Mouse (Mus musculus) heart, postnatal 0 days (tissue): ENCODE data around the gene Enox1. TPM values are rescaled to one million over a fixed set of nuclear protein-coding genes. Genes with fewer than 3 reads are reported as not detected.

Experiments
- ATAC-seq: fragments of 200-750 bp; cut with Nextera tagmentation; 2 replicates; pipeline ENCODE4 v1.8.0; 2017; ENCODE audit warnings: low read depth, moderate number of reproducible peaks, moderate library complexity; ENCODE audit not compliant: insufficient read depth
- DNase-seq: peaks from one replicate; pipeline ENCODE4 v3.0.0-alpha.2; 2016; ENCODE audit warnings: low spot score
- H3K27ac ChIP-seq: fragments of 300-500 bp; sonication (generic); 2 replicates; pipeline ENCODE4 v1.5.1; 2014; ENCODE audit warnings: low read depth, mild to moderate bottlenecking
- H3K27me3 ChIP-seq: fragments of 300-500 bp; sonication (generic); 2 replicates; pipeline ENCODE4 v1.6.1; 2014; ENCODE audit warnings: low read length, mixed read lengths; ENCODE audit not compliant: control insufficient read depth, insufficient read depth
- H3K36me3 ChIP-seq: fragments of 300-500 bp; sonication (generic); replicated peaks from 2 replicates; pipeline ENCODE4 v1.6.1; 2014; ENCODE audit warnings: low read length, mixed read lengths; ENCODE audit not compliant: control insufficient read depth, insufficient read depth
- H3K4me1 ChIP-seq: fragments of 300-500 bp; sonication (generic); 2 replicates; pipeline ENCODE4 v1.6.1; 2014; ENCODE audit warnings: antibody characterized with exemption; ENCODE audit not compliant: control insufficient read depth, insufficient read depth
- H3K4me2 ChIP-seq: fragments of 300-500 bp; sonication (generic); 2 replicates; pipeline ENCODE4 v1.6.1; 2014; ENCODE audit warnings: low read depth, mild to moderate bottlenecking, low read length, moderate library complexity
- H3K4me3 ChIP-seq: fragments of 300-500 bp; sonication (generic); 2 replicates; pipeline ENCODE4 v1.5.1; 2014; ENCODE audit warnings: low read depth, low read length
- H3K9ac ChIP-seq: fragments of 300-500 bp; sonication (generic); replicated peaks from 2 replicates; pipeline ENCODE4 v1.6.1; 2014; ENCODE audit warnings: low read depth, low read length, mixed read lengths
- H3K9me3 ChIP-seq: fragments of 300-500 bp; sonication (generic); replicated peaks from 2 replicates; pipeline ENCODE4 v1.6.1; 2016; ENCODE audit warnings: low read length; ENCODE audit not compliant: control insufficient read depth
- CTCF ChIP-seq: IDR thresholded peaks from 2 replicates; pipeline ENCODE4 v1.5.1; 2016; ENCODE audit warnings: antibody characterized with exemption, control low read depth, low read depth
- EP300 ChIP-seq: IDR thresholded peaks from 2 replicates; pipeline ENCODE4 v1.6.1; 2016; ENCODE audit warnings: antibody characterized with exemption, low read depth
- WGBS: fragments of 180-500 bp; shearing (Covaris S2); extraction: QIAGEN DNeasy Blood & Tissue Kit; methylation state at CpG from one replicate; pipeline ENCODE4 v1.1.7; 2014; 5-methylcytosine and 5-hydroxymethylcytosine counted together
- polyA plus RNA-seq: library from polyadenylated mRNA; unstranded; fragments of >200 nt; fragmentation: Nextera tagmentation; extraction: Ambion mirVana; gene quantifications from 2 replicates; pipeline ENCODE4 v1.2.1, GENCODE M21; 2015
- total RNA-seq: library from RNA; depleted of rRNA; stranded (reverse); fragments of >200 nt; gene quantifications from 2 replicates; pipeline ENCODE4 v1.2.3, GENCODE M21; 2014; ENCODE audit warnings: low replicate concordance

Enox1 gene
- total and polyA plus RNA-seq, 2 experiments from 2014 or later: 0.83 to 2.6 TPM

DNA sequence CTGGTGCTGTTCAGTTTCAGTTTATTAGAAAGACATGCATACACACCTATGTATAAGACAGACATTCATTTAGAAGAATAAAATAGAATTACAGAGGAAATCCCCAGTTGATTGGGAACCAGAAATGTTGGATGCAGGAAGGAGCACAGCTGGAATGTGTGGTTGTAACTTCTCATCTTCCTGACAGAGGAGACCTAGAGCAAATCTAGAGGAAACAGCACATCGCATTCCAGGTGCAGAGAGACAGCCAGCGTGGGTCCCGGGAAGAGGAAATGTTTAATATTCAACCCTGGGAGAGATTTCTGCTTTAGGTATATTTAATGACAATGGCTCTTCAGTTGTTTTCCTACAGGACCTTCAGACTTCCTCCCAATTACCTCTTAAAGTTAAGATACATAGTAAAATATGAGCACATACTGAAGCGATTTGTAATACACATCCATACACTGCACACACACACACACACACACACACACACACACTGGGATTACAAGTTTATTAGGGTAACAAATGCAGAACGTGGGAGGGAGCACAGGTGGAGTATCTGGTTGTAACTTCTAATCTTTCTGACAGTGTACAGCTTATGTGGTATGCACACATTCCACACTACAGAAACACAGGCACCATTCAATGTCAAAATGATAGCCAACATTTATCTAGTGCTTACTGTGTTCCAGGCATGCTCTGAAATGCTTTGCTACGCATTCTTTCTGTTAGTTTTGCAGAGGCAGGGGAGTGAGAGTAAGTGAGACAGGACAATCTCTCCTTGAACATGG is 405.4 kb downstream of the Enox1 start:
- H3K9me3 ChIP-seq: no peaks in the 10 kb centered on the region
- no peak overlapping the region for H3K9ac ChIP-seq
- H3K27ac ChIP-seq: peak overlapping the region; percentile 28; the same call in 1 of the 2 replicates
- DNase-seq (no peak), ATAC-seq (peak; percentile 14; the same call in 1 of the 2 replicates)
- no peak for TF ChIP-seq EP300
- no peak overlapping the region for H3K4me3 ChIP-seq
- no peak overlapping the region for H3K4me2 ChIP-seq
- no peaks in the 10 kb centered on the region for H3K27me3 ChIP-seq
- H3K36me3 ChIP-seq: no peaks in the 10 kb centered on the region
- H3K4me1 ChIP-seq: peaks cover 12% of the 10 kb centered on the region
- 33% methylated on average over 6 of the region's 6 CpGs for WGBS

- Histone ChIP-seq H3K4me1 (no peaks in the 10 kb centered on the region), H3K4me2 (no peak overlapping the region), H3K9me3 (no peaks in the 10 kb centered on the region), H3K9ac (no peak overlapping the region), H3K4me3 (no peak overlapping the region), H3K27ac (no peak overlapping the region), H3K27me3 (no peaks in the 10 kb centered on the region), H3K36me3 (no peaks in the 10 kb centered on the region)
- no peak for TF ChIP-seq CTCF
- no peak for TF ChIP-seq EP300
- DNase-seq: no peak
- 81% methylated on average over 5 of the region's 5 CpGs for WGBS
- ATAC-seq: no peak
These were observed 407.4 kb downstream of the Enox1 start for GRCm38 (mm10) chr14:77563922-77564321.

GRCm38 (mm10) chr14:77567120-77567519 is 410.6 kb downstream of the Enox1 start:
- H3K27ac ChIP-seq: no peak overlapping the region
- no peaks in the 10 kb centered on the region for H3K36me3 ChIP-seq
- DNase-seq (no peak), ATAC-seq (no peak)
- no peak overlapping the region for H3K4me2 ChIP-seq
- whole genome bisulfite sequencing: 55% methylated on average over 2 of the region's 2 CpGs
- no peaks in the 10 kb centered on the region for H3K27me3 ChIP-seq
- H3K9me3 ChIP-seq: no peaks in the 10 kb centered on the region
- H3K4me3 ChIP-seq: no peak overlapping the region
- no peak for TF ChIP-seq CTCF
- no peak for TF ChIP-seq EP300
- H3K4me1 ChIP-seq: no peaks in the 10 kb centered on the region
- no peak overlapping the region for H3K9ac ChIP-seq

DNA sequence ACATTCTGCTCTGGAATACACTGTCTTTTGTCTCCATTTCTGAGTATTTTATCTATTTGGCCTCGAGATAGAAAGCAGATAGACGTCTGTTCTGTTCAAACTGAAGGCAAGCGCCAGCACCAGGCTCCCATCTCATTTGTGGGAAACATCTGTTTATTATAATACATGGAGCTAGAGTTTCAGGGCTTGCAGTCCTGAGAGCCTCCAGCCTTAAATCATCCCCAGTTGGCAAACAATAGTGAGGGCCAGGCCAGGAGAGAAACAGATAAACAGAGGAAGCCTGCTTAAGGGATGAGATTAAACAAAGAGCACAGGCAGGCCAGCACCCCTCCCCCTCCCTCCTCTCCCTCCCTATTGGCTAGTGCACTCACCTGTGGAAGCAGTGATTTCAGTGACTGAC is 417.9 kb downstream of the Enox1 start:
- no peak for ATAC-seq
- H3K36me3 ChIP-seq: no peaks in the 10 kb centered on the region
- no peaks in the 10 kb centered on the region for H3K9me3 ChIP-seq
- TF ChIP-seq CTCF (no peak), EP300 (no peak)
- H3K9ac ChIP-seq: no peak overlapping the region
- no peak overlapping the region for H3K27ac ChIP-seq
- WGBS: 31% methylated on average over 3 of the region's 3 CpGs
- peaks cover 15% of the 10 kb centered on the region for H3K4me1 ChIP-seq
- H3K4me2 ChIP-seq: no peak overlapping the region
- DNase-seq: no peak
- H3K27me3 ChIP-seq: no peaks in the 10 kb centered on the region
- H3K4me3 ChIP-seq: no peak overlapping the region

GRCm38 (mm10) chr14:77576411-77576810 is 419.8 kb downstream of the Enox1 start:
- Histone ChIP-seq H3K36me3 (no peaks in the 10 kb centered on the region), H3K4me3 (no peak overlapping the region), H3K9ac (no peak overlapping the region), H3K9me3 (no peaks in the 10 kb centered on the region), H3K27me3 (no peaks in the 10 kb centered on the region), H3K4me1 (peaks cover 34% of the 10 kb centered on the region), H3K4me2 (no peak overlapping the region), H3K27ac (no peak overlapping the region)
- WGBS: 77% methylated on average over 5 of the region's 5 CpGs
- no peak for DNase-seq
- TF ChIP-seq CTCF (no peak), EP300 (no peak)
- no peak for ATAC-seq
